Mouse (Mus musculus): ENCODE results near the gene Sec16b. TPM values are rescaled to one million over a fixed set of nuclear protein-coding genes. Genes with fewer than 3 reads are reported as not detected.

The Sec16b gene
- total RNA-seq, 2 experiments from 2014 or later: 1.1 to 1.6 TPM

GRCm38 (mm10) chr1:157554686-157555530 lies 48.4 kb downstream of the Sec16b start:
- no peak for DNase-seq
- intact Hi-C loops (cut with DNase I): loop anchor here (5.0 kb wide), 1 partner anchor 1097 kb away; no protein-coding TSS in a partner anchor

GRCm38 (mm10) chr1:157555738-157556137 lies 49.2 kb downstream of the Sec16b start:
- intact Hi-C loops (cut with DNase I): no loop called here
- no peak for DNase-seq

- intact Hi-C loops (cut with DNase I): no loop called here
- no peak for DNase-seq
Observed at GRCm38 (mm10) chr1:157556439-157556838, 49.9 kb downstream of the Sec16b start.

- intact Hi-C loops (cut with DNase I): no loop called here
- DNase-seq: no peak
Observed at GRCm38 (mm10) chr1:157558145-157558544, 51.6 kb downstream of the Sec16b start.

GRCm38 (mm10) chr1:157559986-157560385 lies 53.5 kb downstream of the Sec16b start:
- no peak for DNase-seq
- intact Hi-C loops (cut with DNase I): no loop called here

- intact Hi-C loops (cut with DNase I): no loop called here
- no peak for DNase-seq
Observed at GRCm38 (mm10) chr1:157560654-157561386, 54.3 kb downstream of the Sec16b start.

GRCm38 (mm10) chr1:157567819-157568218 lies 61.3 kb downstream of the Sec16b start:
- intact Hi-C loops (cut with DNase I): no loop called here
- no peak for DNase-seq

GRCm38 (mm10) chr1:157569263-157570090 lies 62.9 kb downstream of the Sec16b start:
- intact Hi-C loops (cut with DNase I): no loop called here
- no peak for DNase-seq

- intact Hi-C loops (cut with DNase I): no loop called here
- no peak for DNase-seq
Observed at GRCm38 (mm10) chr1:157575316-157575715, 68.8 kb downstream of the Sec16b start.

GRCm38 (mm10) chr1:157578336-157578735 lies 71.8 kb downstream of the Sec16b start:
- DNase-seq: no peak
- intact Hi-C loops (cut with DNase I): no loop called here

- intact Hi-C loops (cut with DNase I): no loop called here
- no peak for DNase-seq
Observed at GRCm38 (mm10) chr1:157586556-157586955, 80.0 kb downstream of the Sec16b start.

GRCm38 (mm10) chr1:157592039-157592438 lies 85.5 kb downstream of the Sec16b start:
- intact Hi-C loops (cut with DNase I): no loop called here
- DNase-seq: no peak

GRCm38 (mm10) chr1:157594561-157594960 lies 88.0 kb downstream of the Sec16b start:
- intact Hi-C loops (cut with DNase I): no loop called here

GRCm38 (mm10) chr1:157595165-157595564 lies 88.6 kb downstream of the Sec16b start:
- no peak for DNase-seq
- intact Hi-C loops (cut with DNase I): no loop called here

More at GRCm38 (mm10) chr1:157594561-157594960, 88.0 kb downstream of the Sec16b start:
- no peak for DNase-seq

GRCm38 (mm10) chr1:157604513-157604912 lies 98.0 kb downstream of the Sec16b start:
- intact Hi-C loops (cut with DNase I): no loop called here
- DNase-seq: no peak

Other genes starting within 250 kb of the Sec16b start
- gene Rasal2, start 94.1 kb upstream of the Sec16b start, total RNA-seq (2021): 1 to 10 TPM; 5.4 to 9.0 TPM
- under 1 TPM; 0.20 to 0.57 TPM for gene Cryzl2, start 48.2 kb upstream of the Sec16b start, total RNA-seq (2021)

Data from gastrocnemius, postnatal 36 days (tissue).